Mouse (Mus musculus): ENCODE data around the gene Peak1.
A peak's percentile ranks its signal among the peaks of the same experiment; 100 is the strongest.

The Peak1 gene

GRCm38 (mm10) chr9:56255676-56256432, 162.0 kb downstream of the Peak1 start:
- no peak for DNase-seq (ENCODE audit: low spot score in 2 of 2)

GRCm38 (mm10) chr9:56244336-56244735, 173.5 kb downstream of the Peak1 start:
- DNase-seq (ENCODE audit: low spot score in 2 of 2): no peak

GRCm38 (mm10) chr9:56243885-56244284, 174.0 kb downstream of the Peak1 start:
- DNase-seq (ENCODE audit: low spot score in 2 of 2): no peak

GRCm38 (mm10) chr9:56242686-56243085, 175.2 kb downstream of the Peak1 start:
- no peak for DNase-seq (ENCODE audit: low spot score in 2 of 2)

GRCm38 (mm10) chr9:56241076-56241475, 176.8 kb downstream of the Peak1 start:
- DNase-seq (ENCODE audit: low spot score in 2 of 2): no peak

- DNase-seq (ENCODE audit: low spot score in 2 of 2): no peak
Measured at GRCm38 (mm10) chr9:56235871-56236298, 182.0 kb downstream of the Peak1 start.

GRCm38 (mm10) chr9:56235281-56235680, 182.6 kb downstream of the Peak1 start:
- DNase-seq (ENCODE audit: low spot score in 2 of 2): no peak

- DNase-seq (ENCODE audit: low spot score in 2 of 2): no peak
Measured at GRCm38 (mm10) chr9:56234561-56234960, 183.3 kb downstream of the Peak1 start.

GRCm38 (mm10) chr9:56233316-56233715, 184.6 kb downstream of the Peak1 start:
- DNase-seq (ENCODE audit: low spot score in 2 of 2): no peak

- no peak for DNase-seq (ENCODE audit: low spot score in 2 of 2)
Measured at GRCm38 (mm10) chr9:56230906-56231305, 187.0 kb downstream of the Peak1 start.

GRCm38 (mm10) chr9:56227626-56228025, 190.2 kb downstream of the Peak1 start:
- no peak for DNase-seq (ENCODE audit: low spot score in 2 of 2)

- DNase-seq (ENCODE audit: low spot score in 2 of 2): peak; percentile 83 to 97
Measured at GRCm38 (mm10) chr9:56223429-56224051, 194.3 kb downstream of the Peak1 start.

GRCm38 (mm10) chr9:56218860-56219259, 199.0 kb downstream of the Peak1 start:
- DNase-seq (ENCODE audit: low spot score in 2 of 2): no peak

GRCm38 (mm10) chr9:56218043-56218442, 199.8 kb downstream of the Peak1 start:
- DNase-seq (ENCODE audit: low spot score in 2 of 2): no peak

- no peak for DNase-seq (ENCODE audit: low spot score in 2 of 2)
Measured at GRCm38 (mm10) chr9:56217386-56217785, 200.5 kb downstream of the Peak1 start.

- DNase-seq (ENCODE audit: low spot score in 2 of 2): peak; percentile 29 to 56
Measured at GRCm38 (mm10) chr9:56213451-56214291, 204.2 kb downstream of the Peak1 start.

GRCm38 (mm10) chr9:56208817-56209216, 209.1 kb downstream of the Peak1 start:
- DNase-seq (ENCODE audit: low spot score in 2 of 2): no peak

- no peak for DNase-seq (ENCODE audit: low spot score in 2 of 2)
Measured at GRCm38 (mm10) chr9:56207516-56207915, 210.4 kb downstream of the Peak1 start.

- no peak for DNase-seq (ENCODE audit: low spot score in 2 of 2)
Measured at GRCm38 (mm10) chr9:56207083-56207482, 210.8 kb downstream of the Peak1 start.

GRCm38 (mm10) chr9:56205336-56205735, 212.5 kb downstream of the Peak1 start:
- DNase-seq (ENCODE audit: low spot score in 2 of 2): no peak

- no peak for DNase-seq (ENCODE audit: low spot score in 2 of 2)
Measured at GRCm38 (mm10) chr9:56204316-56204715, 213.6 kb downstream of the Peak1 start.

- DNase-seq (ENCODE audit: low spot score in 2 of 2): peak; percentile 73 to 84
Measured at GRCm38 (mm10) chr9:56200645-56201314, 217.1 kb downstream of the Peak1 start.
